Mouse (Mus musculus) lung, postnatal 14 days (tissue): Measurements from ENCODE around the gene Pdcl3.

Experiments
- DNase-seq: peaks from one replicate; pipeline ENCODE4 v3.0.0; 2021

The Pdcl3 gene

GRCm38 (mm10) chr1:38985308-38985707, at the start of gene Pdcl3:
Gene Pdcl3, plus strand, starts transcription at chr1:38985608.
- no peak for DNase-seq

- peak; percentile 12 for DNase-seq
Observed at GRCm38 (mm10) chr1:38936780-38937179, 48.6 kb upstream of the Pdcl3 start.

DNA sequence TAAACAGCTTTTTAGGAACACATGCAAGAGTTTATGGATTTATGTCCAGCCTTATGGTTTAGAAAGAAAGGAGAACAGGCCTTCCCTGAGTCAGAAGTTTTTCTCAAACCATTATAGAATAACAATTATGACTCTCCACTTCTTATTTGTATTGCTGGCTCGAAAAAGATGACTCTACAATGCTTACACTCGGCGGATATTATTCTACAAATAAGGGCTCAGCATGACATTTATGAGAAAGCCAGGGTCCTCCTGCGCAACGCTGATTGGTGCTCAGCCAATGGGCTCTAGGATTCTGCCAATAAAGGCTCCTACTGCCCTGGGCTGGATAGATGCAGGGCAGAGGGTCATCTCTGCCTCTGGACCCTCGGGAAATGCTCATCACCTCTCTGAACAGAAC, 46.6 kb upstream of the Pdcl3 start, which contains the start of gene Nms:
TSS of gene Nms (plus strand) at position 301 of the 400 bp plus-strand sequence.
- DNase-seq: no peak

GRCm38 (mm10) chr1:38939608-38940007, 45.8 kb upstream of the Pdcl3 start:
- peak; percentile 17 for DNase-seq

- no peak for DNase-seq
Observed at GRCm38 (mm10) chr1:38956457-38956856, 29.0 kb upstream of the Pdcl3 start.

DNA sequence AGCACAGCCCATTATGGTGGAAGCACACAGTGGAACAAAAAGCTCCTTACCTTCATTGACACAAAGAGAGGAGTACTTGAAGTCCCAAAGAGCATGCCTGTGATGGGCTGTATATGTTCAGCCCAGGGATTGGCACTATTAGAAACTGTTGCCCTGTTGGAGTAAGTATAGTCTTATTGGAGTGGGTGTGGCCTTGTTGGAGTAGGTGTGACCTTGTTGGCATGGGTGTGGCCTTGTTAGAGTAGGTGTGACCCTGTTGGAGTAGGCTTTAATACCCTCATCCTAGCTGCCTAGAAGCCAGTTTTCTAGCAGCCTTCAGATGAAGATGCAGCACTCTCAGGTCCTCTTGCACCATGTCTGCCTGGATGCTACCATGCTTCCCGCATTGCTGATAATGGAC, 16.3 kb upstream of the Pdcl3 start:
- no peak for DNase-seq

- no peak for DNase-seq
Observed at GRCm38 (mm10) chr1:38971712-38972111, 13.7 kb upstream of the Pdcl3 start.

DNA sequence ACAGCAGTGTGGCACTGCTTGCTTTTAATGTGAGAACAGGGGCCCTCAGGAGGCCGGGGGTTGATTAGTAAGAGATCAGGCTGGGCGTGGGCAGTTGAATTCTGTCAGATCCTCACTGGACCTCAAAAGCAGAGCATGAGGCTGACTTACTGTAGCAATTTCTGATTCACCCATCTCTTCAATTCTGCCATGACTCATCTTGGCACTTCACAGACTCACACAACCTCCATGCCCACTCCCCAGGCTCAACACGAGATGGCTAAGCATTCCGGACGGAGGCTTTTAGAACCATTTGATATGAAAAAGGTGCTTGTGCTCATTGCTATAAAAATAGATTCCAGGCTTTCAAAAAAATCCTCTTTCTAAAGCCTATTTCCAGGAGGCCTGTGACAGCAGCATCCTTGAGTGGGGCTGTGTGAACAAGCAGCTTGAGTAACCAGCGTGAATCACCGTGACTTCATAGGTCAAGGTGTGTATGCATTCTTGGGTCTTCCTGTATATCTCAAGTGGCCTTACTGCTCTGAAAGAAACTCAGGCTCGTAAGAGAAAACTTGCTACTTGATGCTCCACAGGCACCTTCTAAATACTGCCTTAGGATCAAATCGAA, 12.3 kb upstream of the Pdcl3 start:
- no peak for DNase-seq

DNA sequence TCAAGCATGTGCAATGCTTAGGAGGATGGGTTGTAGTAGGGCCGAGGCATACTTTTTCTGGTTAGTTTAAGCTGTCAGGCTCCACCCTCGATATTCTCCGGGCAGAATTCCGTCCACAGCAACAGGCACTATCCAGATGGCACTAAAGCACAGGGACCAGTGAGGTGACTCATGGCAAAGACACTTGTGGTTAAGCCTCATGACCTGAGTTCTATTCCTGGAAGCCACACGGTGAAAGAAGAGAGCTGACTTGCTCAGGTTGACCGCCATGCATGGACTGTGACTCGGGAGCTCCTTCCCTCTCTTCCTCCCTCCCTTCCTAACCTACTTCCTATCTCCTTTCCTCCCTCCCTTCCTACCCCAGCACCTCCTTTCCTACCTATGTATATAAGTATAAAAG, 5.5 kb upstream of the Pdcl3 start:
- no peak for DNase-seq

DNA sequence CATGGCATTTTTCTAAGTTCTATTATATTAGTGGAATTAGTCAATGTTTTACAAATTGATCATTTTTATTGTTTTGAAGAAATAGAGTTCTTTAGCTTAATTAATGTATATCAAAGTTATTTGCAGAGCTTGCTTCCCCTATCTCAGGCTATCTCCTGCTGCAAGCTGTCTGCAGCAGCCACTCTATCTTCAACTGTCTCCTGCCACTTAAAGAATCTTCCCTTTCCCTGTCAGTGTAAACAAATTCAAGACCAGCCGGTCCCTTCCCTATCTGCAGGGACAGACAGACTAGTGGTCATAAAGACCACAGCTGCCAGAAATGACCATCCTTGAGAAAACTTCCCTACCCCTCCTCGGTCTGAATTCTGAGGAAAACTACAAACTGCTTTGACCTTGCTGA, 1.5 kb upstream of the Pdcl3 start:
- no peak for DNase-seq

DNA sequence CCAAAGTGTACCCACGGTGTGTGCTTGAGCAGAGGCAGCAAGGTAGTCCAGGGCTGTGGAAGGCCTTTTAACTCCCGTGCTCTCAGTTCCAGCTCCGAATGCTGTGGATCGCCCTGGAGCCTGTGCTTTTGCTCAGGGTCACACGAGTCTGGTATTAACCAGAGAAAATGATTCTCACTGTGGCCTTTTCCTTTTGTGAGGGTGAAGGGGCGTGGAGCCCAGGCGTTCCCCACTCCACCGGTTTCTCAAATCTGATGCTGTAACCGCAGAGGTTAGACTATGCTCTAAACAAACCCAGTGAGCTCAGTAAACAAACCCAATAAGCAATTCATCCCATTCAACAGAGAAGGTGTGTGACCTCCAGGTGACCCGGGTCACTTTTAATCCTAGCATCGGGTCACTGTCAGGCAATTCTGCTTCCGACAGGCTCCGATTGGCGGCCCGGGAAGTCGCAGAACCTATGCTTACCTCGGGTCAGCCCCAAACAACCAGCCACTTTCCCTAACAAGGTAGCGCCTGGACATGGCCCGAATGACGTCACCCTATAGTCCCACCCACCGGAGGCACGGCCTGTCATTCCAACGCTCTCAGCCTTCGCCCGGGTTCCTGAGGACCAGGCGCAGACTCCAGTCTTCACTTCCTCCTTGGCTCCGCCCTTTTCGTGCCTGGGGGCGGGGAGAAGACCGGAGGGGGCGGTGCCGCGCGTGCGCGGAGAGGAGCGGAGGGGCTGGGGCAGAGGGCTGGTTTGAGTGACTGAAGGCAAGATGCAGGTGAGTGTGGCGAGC, 1.9 kb downstream of the Pdcl3 start:
- DNase-seq: peak; percentile 95

DNA sequence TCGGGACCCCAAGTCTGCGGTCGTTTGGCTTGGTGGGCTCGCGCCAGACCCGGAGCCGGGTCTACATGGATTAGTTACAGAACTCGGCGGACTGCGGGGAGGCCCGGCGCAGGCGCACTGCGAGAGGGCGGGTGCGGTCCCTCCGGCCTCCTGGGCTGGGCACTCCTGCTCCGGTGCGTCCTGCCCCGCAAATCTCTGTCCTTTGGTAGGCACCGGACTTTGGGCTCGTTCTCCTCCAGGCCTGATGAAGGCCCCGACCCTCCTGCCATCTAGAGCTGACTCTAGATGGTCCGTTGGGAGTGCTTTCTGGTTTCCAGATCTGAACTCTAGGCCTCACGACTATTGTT, 2.4 kb downstream of the Pdcl3 start:
- no peak for DNase-seq

DNA sequence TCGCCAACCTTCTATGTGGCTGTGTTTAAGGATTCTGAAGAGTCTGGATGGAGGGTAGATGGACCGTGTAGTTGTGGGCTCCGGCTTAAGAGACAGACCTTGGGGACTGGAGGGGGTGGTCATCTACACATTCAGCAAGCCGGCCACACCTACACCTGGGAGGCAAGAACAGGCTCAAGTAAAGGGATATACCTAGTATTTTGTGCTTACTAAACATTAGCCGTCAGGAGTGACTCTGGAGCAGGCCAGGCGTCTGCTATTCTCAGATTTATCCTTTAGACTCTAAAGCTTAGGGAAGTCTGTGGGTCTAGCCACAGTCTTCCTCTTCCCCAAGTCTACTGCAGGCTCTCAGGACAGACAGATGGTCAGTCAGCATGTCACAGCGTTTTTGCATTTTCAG, 2.9 kb downstream of the Pdcl3 start:
- no peak for DNase-seq

DNA sequence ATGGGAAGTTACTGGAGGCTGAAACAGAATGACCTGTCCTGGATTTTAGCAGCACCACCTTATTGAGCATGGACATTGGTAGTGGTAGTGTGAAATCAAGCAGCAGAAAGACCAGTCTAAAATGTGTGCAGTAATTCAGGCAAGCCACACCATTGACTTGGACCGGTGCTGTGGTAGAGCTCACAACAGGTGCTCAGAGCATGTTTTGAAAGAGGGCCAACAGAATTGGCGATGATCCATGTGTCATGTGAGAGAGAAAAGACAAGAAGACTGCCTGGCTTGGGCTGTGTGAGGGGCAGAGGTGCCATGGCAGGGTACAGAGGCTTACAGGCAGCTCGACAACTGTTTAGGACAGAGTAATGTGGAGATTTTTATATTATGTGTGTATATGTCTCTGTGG, 7.0 kb downstream of the Pdcl3 start:
- no peak for DNase-seq

GRCm38 (mm10) chr1:39001106-39001505, 15.7 kb downstream of the Pdcl3 start:
- DNase-seq: peak; percentile 81

DNA sequence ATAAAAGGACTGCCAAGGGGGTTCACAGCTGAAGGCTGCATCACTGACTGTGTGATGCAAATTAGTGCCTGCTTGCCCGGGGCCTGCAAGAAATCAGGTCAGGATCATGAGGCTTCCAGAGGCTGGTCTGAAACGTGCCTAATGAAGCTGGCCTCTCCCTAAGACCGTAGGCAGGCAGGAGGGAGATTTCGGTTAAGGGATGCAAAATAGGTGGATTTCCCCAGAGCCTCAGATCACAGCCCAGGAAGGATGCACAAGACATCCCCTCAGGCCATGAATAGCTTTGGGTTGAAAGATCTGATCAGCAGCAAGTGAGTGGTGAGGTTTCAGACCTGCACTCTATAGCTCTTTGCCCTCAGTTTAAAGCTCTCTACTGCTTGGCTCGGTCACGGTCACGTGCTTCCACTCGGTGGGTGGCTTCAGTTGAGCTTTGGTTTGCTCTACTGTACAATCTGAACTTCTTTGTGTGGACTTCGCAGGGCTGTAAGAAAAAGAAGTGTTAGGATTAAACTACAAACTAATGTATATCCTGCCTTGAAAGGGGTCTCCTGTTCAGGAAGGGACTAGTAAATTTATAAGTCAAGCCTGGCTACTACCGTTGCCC, 20.4 kb downstream of the Pdcl3 start:
- no peak for DNase-seq

DNA sequence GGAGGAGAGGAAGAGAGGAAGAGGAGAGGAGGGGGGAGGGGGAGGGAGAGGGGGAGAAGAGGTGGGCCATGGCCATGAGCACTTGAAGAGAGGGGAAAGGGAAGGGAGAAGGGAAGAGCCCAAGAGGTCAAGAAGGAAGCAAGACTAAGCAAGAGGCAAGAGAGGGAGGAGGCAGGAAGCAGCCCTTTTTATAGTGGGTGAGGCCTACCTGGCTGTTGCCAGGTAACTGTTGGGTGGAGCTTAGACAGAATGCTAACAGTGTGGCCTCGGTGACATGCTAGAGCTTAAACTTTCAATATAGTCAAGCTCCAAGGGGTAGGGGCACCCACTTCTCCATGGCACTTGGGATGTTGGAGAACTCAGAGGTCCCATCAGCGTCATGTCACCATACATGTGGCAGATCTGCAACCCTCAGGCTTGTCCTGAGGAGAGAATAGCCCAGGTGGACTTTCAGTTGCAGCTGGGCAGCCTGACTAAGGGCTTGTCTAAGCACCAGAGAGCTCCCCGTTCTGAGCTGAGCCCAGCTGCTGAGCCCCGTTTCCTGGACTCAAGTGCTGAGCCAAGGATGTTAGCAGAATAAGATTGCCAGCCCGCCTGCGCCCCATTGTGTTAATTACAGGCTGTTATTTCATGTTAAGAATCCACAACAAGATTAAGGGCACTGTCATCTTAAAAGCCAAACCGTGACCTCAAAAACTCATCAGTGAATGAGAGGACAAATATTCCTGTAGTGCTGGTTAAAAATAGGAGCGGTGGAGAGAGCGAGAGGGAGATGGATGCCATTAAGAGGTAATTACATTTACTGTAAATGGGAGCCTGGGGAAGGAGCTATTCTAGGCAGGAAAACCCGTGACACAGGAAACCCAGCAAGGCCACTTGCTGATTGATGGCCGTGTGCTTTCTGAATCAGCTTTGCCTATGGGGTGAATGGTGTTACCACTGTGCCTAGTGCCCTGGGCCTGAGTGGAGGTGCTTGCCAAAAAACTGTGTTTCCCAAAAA, 21.7 kb downstream of the Pdcl3 start:
- no peak for DNase-seq

DNA sequence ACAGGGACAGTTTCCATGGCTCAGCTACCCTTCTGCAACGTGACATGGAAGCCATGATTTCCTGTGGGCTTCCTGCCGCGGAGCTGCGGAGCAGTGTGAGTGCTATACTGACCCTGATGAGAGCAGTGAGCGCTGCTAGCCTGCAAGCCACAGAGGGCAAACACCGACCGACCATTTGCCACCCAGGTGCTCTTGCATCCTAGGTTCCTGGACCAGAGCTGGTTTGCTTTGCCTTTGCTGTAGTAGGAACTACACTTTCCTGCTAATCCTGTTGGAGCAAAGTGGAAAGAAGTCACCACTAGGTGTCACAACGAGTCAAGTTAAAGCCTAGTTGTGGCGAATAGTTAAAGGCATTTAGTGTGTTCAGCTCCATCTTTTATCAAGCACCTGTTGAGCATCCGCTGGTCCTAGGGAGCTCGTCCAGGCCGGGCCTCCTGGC, 25.2 kb downstream of the Pdcl3 start:
- peak; percentile 73 for DNase-seq

GRCm38 (mm10) chr1:39012576-39012975, 27.2 kb downstream of the Pdcl3 start:
- no peak for DNase-seq

DNA sequence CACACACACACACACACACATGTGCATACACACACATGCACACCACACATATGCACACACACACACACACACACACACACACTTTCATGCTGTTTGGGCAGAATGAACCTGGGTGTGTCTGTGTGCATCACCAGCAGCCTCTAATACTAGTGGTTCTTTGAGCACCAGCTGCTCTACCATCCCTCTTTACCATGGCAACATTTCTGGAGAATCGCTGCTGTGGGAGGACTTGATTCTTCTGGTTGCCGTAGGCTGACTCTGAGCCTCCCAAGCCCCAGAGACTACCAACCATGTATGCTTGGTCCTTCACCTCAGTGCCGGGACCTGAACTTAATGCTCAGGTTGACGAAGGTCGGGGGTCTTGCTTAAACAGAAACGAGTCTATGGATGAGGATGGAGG, 28.4 kb downstream of the Pdcl3 start:
- DNase-seq: no peak

DNA sequence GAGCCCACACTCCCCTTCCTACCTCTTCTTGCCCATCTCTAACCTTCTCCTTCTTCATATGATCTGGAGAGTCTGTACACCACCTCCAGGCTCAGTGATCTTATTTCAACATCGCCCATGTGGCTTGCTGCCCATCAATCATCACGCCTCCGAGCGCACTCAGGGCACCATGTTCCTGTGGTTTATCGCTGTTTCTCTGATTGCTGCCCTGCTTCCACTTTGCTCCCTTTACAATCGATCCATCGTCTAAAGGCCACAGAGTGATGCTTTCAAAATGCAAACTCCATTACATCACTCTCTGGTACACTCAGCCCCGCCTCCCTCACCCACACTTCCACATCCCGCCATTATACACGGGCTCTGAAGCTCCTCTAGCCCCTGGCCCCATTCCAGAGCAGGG, 30.1 kb downstream of the Pdcl3 start:
- no peak for DNase-seq

GRCm38 (mm10) chr1:39017871-39018270, 32.5 kb downstream of the Pdcl3 start:
- DNase-seq: no peak

DNA sequence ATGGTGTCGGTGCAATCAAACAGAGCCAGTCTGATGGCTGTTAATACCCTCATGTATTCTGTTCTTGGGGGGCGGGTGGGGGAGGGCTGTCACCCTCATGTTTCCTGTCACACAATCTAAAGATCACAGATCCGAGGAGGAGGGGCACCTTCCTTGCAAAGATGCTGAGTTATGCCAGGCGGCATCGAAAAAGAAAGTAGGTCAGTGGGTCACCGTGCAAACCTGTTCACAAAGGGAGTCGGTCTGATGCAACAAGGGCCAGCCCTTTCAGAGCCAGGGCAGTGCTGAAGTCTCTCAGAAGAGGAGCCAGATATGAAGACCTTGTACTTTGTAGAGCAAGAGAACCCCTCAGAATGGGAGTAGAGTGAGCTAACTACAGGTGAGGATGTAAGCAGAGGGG, 39.7 kb downstream of the Pdcl3 start:
- DNase-seq: peak; percentile 8
